Mouse (Mus musculus) thymus, postnatal 14 days (tissue): ENCODE data around the gene Hist1h1t.
"Not testable (repeated sequence)": the region's sequence is repeated elsewhere in the genome, so short reads cannot be mapped to it uniquely, and the experiment has no call there.

Experiments used
- DNase-seq: peaks from one replicate; pipeline ENCODE4 v3.0.0; 2021

The Hist1h1t gene

DNA sequence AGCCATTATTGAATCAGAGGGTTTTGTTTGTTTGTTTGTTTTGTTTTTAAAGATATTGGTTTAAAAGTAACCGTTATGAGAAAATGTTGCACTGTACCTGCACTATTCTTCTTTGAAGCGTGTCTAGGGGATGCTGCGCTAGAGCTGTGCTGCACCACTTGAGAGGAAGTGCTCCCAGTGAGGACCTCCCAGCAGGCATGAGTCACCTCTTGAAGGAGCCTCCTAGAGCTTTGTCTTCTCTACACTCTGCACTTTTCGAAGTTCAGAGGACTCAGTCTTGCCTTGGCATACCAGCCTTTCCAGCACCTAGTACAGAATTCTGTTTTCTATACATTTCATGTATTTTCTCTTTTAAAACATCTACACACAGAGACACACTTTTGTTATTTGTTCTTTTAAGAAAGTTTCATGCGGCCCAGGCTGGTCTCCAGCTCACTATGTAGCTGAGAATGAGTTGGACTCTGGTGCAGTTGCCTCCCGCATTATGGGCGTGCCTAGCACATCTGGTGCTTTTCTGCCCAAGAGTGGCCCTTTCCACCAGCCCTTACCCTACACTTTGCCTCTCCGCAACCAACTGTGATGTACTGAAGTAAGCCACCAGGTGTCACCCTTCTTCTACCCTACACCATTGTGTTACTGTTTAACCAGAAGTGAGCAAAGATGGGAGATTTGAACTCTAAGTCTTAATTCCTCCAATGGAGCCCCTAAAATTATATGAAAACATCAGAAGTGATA lies 5.3 kb downstream of the Hist1h1t start:
- DNase-seq: peak; percentile 84

DNA sequence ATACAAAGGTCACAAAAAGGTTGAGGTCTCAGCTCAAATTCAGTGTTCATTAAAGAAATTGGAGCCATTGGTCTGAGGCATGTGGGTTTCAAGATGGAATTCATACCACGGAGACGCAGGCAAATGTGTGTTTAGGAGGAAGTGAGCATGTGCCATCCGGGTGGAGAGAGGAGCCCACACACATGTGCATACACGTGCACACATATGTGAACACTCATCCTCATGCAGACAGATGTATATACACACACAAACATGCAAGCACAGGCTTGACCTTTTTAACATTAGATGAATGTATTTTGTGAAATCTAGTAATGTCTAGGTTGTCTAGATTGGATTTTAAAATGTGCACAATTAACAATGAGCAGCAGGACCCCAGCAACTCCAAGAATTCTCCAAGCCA lies 6.6 kb downstream of the Hist1h1t start:
- no peak for DNase-seq

DNA sequence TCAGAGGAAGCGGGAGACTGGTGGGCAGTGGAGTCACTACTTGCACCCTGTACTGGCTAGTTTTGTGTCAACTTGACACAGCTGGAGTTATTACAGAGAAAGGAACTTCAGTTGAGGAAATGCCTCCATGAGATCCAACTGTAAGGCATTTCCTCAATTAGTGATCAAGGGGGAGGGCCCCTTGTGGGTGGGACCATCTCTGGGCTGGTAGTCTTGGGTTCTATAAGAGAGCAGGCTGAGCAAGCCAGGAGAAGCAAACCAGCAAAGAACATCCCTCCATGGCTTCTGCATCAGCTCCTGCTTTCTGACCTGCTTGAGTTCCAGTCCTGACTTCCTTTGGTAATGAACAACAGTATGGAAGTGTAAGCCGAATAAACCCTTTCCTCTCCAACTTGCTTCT lies 7.2 kb downstream of the Hist1h1t start:
- not testable (repeated sequence) for DNase-seq

DNA sequence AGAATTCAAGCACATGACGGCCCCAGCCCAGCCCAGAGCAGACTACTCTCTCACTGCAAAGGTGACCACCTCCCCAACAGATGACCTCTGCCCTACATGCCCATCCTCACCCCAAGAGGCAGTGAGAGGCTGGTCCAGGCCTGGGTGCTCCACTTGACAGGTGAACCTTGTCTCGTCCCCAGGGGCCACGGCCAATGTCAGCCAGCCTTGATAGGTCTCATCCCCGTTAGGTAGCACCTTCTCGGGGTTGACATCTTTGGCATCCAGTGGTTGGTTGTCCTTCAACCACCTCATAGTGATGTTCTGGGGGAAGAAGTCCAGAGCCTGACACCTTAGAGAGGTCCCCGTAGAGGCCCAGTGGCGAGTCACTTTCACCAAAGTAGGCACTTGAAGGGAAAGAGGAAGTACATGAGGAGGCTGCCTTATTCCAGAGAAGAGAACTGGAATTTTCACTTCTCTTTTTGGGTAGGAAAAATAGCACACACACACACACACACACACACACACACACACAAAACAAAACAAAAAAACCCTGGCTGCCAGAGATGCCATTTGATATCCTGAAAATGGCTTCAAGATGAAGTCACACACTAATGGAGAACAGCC lies 10.2 kb downstream of the Hist1h1t start:
- no peak for DNase-seq

DNA sequence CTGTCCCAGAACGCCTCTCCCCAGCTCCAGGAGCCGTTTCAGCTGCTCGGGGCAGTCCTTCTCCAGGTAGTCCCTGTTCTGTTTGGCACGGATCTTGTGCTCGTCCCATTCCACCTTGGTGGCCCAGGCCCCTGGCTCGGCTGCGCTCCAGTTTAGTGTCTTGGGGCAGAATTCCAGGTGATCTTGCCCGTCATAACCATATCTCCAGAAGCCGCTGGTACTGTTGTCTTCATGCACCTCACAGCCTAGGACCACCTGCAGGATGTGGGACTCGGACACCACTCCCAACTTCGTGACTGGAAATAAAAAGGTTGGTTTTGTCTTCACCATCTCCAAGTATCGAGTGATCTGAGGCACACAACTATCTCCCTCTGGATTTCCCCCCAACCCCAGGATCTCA lies 11.2 kb downstream of the Hist1h1t start:
- DNase-seq: no peak

DNA sequence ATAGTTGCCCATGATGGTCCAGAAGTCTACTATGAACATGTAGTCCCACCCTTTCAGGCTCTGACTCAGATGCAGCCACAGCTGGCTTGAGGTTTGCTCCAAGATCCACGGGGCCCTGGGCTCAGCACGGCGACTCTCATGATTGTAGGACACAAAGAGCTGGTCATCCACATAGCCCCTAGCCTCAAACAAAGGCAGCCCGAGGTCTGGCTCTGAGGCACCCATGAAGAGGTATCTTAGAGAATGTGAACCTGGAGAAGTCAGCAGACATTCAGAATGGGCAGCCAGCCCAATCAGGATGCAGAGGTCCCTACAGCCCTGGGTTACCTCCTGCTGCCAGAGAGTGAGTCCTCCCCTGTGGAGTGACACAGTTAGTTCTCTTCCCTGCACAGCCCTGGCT lies 12.4 kb downstream of the Hist1h1t start:
- DNase-seq: no peak

DNA sequence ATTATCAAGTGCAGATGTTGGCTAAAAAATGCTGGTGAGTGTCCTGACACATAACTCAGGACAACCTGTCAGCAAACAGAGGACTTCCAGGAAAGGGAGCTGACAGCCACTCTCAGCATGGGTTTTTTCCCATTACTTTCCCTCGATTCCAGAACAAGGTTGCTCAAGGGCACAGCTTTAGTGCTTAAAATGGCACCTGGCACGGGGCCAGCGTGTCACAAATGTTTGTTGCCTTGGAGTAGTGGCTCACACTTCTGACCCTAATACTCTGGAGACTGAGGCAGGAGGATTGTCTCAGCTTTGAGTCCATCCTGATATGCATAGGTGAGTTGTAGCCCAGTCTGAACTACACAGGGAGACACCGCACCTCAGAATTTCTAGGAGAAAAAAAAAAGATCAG lies 13.0 kb downstream of the Hist1h1t start:
- no peak for DNase-seq

DNA sequence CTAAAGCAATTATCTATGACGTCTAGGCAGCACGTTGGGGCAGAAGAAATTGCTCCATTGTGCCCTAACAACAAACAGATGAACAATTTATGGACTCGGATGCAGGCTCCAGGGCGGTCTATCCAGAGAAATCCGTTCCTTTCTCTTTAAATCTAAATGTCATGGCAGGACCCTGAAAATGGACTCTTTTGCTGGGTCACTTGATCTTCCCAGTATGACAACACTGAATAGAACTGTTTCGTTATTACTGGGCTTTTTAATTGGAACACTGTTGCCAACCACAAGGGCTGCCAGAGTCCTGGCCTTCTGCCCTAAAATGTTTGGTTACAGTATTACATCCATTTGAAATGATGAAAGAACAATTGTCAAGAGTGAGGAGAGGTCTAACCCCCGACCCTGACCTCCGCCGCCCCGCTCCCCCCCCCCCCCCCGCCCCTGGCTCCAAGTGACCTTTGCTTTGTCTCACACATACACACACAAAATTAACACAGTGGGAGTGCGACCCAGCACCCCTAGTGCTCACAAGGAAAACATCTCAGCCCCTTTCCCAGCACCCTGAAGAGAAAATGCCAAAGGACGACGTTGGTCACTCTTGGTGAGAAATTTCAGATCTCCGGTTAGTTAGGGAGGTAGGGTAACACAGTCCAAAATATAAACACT lies 14.2 kb downstream of the Hist1h1t start:
- no peak for DNase-seq

DNA sequence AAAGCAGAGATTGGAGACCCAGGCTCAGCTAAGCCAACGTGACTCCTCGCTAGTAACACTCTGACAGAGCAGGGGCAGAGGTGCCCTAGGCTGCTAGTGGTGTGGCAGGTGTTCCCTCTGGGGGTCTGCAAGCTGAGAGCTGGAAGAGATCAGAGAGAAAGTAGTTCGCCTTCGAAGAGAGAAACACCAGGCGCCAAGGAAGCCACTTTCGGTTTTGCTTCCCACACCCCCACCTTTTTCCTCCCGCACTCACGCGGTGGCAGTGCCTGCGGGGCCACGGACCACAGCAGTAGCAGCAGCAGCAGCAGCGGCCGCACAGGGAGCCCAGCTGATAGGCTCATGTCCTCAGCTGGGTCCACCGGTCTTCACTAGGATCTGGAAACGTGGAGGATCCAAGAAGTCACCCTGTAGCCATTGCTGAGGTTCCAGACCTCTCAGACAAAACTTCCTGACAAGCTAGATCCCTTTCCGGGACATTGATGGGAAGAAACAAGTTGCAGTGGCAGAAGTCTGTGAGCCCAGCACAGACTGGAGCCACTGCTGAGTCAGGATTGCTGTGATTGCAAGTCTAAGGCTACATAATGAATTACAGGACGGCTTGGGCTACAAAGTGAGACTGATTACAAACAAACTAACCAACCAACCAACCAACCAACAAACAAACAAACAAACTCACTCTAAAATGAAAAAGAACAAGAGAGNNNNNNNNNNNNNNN lies 14.9 kb downstream of the Hist1h1t start, which contains the start of gene Hfe:
Gene Hfe (minus strand): TSS at position 481 of the 716 bp plus-strand sequence.
- peak; percentile 83 for DNase-seq

DNA sequence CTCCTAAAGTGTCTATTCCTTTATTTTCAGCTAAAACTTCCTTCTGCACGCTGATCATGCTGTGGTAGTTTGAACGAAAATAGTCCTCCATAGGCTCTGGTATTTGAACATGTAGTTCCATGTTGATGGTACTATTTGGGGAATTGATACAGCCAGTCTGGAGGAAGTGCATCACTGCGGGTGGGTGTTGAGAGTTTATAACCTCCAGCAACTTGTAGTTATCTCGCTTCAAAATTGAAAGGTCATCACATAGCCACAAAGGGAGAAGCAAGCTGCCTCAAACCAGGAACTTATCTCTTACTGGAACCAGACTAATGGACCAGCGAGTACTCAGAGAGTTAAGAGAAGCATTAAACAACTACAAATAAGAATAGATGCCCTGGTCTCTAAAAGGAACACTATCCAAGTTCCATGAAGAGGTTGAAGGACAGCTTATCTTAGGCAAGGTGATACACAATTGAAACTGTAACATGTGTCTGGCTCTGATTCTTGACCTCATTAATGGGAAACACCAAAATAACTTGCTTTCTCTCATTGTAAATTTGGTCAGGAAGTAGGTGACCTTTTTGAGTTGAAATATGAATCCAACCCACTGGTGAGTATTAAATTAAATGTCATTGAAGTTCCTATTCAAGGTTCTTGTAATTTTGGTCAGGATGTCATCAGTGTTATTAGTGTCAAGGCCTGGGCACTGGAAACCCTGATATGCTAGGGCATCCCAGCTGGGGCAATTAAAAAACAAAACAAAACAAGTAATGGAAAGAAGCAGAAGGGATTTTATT lies 20.8 kb downstream of the Hist1h1t start:
- DNase-seq: no peak

DNA sequence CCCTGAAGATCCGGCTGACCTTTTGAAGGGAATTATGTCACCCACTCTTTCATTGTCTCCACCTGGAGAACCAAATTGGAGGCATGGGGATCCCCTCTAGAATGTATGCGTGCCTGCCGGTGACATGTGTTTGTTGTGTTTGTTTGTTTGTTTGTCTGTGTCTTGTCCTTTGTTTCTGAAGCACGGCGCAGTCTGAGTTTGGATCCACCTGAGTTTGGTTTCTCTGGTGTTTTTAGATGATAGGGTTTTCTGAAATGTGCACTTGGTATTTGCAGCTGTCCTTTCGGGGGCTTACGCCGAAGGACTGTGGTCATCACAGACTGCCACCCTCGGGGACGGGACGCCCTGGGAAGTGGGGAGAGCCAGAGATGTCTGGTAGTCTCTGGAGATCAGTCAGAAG lies 21.6 kb downstream of the Hist1h1t start:
- DNase-seq: no peak

DNA sequence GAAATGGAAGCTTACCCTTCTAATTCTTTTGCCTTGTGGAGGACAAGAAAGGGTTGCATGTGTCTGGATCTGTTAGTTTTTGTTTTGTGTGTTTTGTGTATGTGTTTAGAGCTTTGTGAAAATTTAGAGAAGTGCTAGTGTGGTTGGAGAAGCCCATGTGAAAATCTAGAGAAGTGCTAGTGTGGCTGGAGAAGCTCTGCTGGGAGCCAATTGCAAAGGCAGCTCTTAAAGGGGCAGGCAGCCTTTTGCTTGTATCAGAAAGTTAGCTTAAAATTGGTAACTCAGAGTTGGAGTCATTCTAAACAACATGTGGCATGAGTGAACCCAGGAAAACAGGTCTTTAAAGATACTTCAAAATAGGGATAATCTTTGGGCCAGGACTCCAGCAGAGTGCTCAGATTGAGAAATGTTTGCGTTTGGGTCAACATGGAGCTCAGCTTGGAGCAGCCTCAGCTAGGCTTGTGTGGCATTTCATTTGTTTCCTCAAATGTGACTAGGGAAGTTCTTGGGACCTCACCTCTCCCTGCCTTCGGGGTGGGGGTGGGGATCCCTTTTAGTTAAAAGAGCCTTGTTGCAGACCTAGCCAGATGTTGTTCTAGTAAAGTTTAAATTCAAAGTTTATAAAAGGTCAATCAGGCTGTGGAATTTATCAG lies 22.1 kb downstream of the Hist1h1t start:
- not testable (repeated sequence) for DNase-seq

DNA sequence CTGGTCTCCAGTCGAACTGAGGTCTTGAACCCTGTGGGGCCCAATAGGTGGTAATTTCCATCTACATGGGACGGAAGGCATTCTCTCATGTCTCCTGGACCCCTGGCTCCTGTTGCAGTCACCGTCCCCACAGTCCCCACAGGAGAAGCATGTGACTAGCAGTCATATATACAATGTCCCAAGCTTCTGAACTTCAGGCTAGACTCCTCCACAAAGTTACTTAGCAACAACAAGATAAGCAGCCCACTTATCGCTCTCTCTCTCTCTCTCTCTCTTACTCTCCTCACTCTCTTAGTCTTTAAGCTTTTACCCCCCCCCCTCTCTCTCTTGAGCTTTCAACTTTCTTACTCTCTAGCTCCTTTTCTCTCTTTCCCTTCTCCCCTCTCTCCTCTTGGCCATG lies 28.6 kb downstream of the Hist1h1t start:
- DNase-seq: no peak

DNA sequence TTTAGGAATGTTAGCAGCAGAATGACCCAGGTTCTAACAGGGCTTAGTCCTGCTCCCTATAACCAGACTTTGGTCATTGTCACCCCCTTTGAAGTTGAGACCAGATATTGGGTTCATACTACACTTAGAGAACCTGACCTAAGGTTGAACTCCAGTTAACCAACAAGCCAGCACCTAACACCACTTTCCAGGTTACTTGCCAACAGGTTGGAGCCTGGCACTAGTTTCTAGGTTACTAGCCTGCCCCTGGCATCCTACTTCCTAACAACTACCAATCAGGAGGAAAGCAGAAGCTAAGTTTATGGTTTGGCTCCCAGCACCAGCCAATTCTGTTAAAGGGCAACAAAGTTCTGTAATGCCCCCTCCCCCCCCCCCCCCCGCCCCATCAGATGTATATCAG lies 29.6 kb downstream of the Hist1h1t start:
- DNase-seq: no peak

DNA sequence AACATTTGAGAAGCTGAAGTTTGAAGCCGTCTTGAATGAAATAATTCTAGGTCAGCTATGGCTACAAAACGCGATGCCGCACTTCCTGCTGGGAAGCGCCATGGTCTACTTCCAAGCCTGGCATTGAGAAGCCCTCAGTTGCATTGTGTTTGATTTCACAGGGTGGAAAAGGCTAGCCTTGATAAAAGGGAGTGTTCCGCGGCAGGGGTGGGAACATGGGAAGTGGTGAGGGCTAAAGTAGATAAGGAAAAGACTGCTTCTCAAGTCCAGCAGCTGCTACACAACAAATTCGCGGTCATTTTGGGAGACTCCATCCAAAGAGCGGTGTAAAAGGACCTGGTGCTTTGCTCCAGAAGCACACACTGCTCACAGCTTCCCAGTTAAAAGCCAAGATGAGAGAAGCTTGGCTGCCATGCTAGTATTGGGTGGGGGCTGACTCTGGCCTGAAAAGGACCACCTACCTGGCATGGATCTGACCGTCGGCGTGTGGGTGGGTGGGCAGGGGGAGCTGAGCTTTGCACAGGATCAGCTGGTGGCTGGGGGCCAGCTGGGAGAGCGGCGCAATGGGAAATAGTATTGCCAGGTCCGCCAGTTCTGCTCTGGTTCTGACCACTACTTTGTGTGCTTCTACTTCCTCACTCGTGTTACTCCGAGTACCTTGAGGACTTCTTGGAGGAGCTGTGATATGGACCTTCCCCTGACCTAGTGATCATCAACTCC lies 33.0 kb downstream of the Hist1h1t start:
- no peak for DNase-seq

DNA sequence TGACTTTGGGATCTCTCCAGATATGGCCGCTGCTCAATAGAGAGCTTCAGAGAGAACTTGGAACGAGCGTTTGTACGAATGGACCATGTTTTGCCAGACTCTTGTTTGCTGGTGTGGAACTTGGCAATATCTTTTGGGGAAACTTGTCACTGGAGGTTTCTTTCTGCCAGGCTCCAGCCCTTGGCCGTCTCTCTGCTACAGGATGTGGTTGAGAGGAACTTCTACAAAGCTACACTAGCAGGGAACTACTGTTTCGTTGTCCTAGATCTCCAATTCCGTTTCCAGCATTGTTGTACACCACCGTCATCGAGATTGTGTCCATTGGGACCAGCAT lies 33.5 kb downstream of the Hist1h1t start:
- peak; percentile 57 for DNase-seq

DNA sequence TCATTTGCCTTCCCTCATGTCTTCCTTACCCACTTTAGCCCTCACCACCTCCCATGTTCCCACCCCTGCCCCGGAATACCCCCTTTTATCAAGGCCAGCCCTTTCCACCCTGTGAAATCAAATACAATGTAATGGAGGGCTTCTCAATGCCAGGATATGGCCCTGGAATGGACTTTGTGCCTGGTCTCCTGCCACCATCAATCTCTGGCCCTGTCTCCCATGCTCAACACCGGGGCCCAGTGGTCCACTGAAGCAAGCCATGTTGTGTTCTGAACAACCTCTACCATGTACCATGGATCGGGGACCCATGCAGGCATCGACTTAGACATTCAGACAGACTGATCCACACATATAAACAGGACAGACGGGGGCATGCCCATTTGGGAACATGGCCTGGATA lies 34.1 kb downstream of the Hist1h1t start:
- no peak for DNase-seq

DNA sequence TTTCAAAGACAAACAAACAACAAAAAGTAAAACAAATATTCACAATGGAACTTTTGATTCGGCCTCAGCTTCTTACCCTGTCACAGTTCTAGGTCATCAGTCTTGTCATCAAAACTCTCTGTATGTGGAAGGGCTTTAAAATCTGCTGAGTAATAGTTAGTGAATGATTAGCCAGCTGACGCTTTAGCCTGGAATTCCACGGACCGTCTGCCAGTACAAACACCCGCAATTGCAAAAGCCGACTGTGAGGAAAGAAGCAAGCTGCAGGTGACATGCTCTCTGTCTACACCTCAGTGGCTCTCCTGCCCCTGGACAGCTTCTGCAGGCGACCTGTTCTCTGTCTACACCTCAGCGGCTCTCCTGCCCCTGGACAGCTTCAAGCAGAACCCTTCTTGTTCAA lies 34.9 kb downstream of the Hist1h1t start:
- DNase-seq: no peak

DNA sequence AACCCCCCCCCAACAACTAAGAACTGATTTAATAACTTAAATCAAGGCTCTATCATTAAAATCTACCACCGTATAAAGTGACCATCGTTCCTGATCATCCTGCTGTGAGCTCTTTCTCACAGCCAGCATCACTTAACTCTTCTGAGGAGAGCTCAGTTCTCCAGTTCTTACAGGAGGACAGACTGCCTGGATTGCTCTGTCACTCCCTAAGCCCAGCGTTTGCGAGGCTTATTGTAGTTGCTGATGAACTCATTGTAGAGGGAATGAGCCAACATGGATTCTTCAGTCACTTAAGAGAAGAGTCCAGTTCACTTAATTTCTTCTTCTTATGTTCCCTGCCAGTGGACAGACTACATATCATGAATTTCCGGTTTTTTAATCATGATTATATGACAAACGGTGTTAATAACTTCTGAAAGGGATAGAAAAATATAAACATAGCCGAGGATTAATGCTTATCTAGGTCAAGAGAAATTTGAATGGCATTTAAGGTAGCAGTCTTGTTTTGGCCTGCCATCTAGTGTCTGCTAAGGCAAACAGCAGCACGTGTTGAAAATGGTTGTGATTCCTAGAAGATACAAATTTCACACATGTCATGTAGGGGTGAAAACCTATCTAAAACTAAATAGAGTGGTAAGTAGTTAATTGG lies 36.7 kb downstream of the Hist1h1t start:
- peak; percentile 52 for DNase-seq

DNA sequence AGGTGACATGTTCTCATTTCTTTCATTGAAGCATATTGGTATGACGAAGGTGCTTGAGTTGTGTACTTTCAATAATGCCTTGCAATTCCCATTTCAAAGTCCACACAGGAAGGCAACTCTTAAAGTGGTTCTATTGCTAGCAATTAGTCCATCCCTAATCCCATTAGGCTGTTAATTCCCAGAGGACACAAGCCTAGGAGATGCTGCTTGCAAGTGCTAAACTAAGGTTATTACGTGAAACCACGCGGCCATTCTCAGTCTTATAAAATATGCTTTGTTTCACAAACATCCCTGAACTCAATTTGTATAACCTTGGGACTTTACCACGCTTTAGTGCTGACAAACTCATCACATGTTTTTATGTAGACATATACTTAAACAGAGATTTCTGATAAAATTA lies 41.5 kb downstream of the Hist1h1t start:
- DNase-seq: no peak

DNA sequence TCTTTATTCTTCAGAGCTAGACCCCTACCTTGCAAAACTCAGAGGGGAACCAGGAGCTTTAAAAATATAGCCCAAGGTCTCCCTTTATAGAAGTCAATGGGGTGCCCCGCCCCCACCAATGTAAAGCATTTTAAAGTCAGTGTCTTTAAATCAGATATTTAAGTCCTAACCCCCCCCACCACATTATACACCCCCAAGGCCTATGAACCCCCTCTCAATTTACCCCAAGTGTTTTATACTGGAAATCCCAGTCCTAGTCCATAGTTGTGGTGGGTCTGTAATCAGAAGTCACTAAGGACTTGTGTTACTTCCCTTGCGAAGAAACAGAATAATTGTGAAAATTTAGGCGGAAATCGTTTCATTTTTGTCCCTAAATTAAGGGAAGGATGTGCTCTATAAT lies 42.4 kb downstream of the Hist1h1t start:
- peak; percentile 57 for DNase-seq
